Mouse (Mus musculus) erythroid progenitor cell, adult 5-6 weeks (primary cell): ENCODE results near the gene Prrg4. TPM values are rescaled to one million over a fixed set of nuclear protein-coding genes. Genes with fewer than 3 reads are reported as not detected.
"Not testable (repeated sequence)": the region's sequence is repeated elsewhere in the genome, so short reads cannot be mapped to it uniquely, and the experiment has no call there.

ENCODE experiments used
- ATAC-seq: replicated peaks from 2 replicates; pipeline ENCODE4 v1.8.0; 2016; ENCODE audit warnings: moderate number of reproducible peaks, mild to moderate bottlenecking, moderate TSS enrichment, inconsistent platforms; ENCODE audit not compliant: poor library complexity, low FRiP score, severe bottlenecking
- total RNA-seq, 2 experiments: library from RNA; stranded (forward) in 1 of 2; stranded (reverse) in 1 of 2; fragments of 150-400 nt in 1 of 2; fragments of 186-747, 209-891 nt in 1 of 2; gene quantifications; 2 replicates each; pipeline versions ENCODE4 v1.2.3 to v1.2.4; 2015 to 2017; ENCODE audit warnings: low replicate concordance in 2 of 2

The Prrg4 gene
- total RNA-seq, 2 experiments from 2014 or later, result 0.08 TPM; not detected in 1

DNA sequence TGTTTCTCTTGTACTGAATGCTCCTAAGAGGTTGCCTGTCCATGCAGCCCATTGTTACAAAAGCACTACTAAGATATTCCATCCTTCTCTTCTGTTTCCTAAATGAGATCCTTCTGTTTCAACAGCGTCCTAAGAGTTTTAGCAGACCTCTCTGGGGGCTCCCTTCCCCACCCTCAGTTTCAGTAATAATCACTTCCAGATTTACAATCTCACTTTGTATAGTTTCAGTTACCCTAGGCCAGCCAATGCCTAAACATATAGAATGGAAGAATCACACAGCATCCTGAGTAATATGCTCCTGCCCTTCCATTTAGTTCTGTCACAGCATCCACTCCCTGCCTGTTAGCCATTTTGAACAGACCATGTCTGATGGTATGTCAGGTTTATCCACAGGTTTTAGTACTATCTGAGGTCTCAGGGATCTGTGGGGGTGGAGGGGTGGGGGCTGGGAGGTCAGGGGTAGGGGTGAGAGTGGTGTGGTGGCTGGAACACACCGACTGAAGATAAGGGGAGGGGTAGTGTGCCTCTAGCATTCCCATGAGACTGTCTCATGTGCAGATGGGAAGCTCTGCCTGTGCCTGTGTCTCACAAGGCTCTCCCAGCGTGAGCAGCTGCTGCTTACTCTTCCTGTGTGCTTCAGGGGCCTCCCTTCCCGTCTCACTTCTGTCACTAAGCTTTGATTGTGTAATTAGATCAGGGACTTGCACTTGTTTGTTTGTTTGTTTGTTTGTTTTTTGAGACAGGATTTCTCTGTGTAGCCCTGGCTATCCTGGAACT is 2.9 kb downstream of the Prrg4 start:
- ATAC-seq, result no peak

DNA sequence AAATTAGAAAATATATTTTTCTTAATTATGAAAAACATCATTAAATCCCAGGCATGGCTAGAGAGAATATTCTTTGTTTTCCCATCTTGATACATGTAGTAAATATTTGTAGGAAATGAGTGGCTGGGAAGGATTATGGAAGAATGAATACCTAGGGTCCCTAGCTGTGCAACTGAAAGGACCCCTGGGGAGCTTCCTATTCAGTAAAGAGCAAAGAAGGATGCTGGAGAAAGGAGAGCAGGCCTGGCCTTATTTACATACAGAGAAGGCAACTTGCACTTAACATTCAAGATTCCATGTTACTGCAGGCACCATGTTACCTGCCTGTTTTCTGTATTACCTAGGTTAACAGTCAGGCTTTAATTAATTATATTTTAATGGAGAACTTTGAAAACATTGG is 7.1 kb downstream of the Prrg4 start:
- no peak for ATAC-seq

DNA sequence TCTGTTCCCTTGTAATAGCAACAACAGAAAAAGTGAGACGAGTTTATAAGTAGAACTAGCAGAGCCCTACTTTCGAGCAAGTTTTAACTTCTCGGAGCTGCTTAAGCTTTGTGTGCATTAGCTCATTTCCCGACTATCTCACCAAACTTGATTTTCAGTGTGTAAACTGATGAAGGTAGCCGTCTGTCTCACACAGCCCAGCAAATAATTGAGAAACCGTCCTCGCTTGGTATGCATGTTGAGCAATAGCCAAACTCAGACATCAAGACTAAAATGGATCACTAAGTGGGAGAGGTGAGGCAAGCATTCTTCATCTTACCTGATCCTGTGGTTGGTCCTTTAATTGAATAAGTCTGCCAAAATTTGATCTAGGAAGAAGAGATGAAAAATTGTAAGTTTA is 7.9 kb downstream of the Prrg4 start:
- ATAC-seq, result no peak

DNA sequence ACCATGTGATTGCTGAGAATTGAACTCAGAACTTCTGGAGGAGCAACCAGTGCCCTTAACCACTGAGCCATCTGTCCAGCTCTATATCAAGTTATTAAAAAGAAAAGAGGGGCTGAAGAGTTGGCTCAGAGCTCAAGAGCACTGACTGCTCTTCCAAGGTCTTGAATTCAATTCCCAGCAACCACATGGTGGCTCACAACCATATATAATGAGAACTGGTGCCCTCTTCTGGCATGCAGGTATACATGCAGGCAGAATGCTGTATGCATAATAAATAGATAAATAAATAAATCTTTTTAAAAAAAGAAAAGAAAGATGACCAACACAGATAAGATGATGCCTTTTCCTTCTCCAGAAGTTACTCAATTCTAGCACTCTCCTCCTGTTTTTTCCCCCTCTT is 8.7 kb downstream of the Prrg4 start:
- ATAC-seq, result no peak

DNA sequence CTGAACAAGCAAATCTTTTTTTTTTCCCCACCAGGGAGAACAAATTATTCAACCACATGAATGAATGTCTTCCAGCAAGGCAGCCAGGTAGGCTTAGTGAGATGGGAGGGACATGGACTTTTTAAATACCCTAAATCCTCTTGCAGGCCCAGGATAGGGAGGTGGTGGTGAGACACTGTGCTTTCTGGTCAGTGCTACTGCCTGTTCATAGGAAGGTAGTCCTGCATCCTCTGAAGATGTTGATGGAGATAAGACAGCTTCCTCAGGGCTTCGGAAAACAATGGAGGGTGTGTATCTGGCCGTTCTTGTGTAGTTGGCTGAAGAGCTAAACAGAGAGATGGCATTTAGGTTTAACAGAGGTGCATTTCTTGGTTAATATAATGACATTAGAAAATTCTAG is 17.2 kb downstream of the Prrg4 start:
- no peak for ATAC-seq

DNA sequence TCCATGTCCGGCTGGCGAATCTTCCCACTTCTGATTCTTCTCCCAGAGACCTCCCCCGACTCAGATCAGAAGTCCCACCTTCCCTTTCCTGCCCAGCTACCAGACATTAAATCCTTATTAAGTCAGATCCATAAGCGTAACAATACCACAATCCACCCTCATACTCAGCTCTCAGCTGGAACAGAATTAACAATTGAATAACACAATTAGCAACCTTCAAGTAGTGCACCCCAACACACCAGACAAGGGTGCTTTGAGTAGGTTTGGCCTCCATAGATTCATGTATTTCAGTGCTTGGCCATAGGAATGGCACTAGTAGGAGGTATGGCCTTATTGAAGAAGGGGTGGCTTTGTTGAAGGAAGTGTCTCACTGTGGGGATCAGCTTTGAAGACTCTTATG is 23.5 kb downstream of the Prrg4 start:
- no peak for ATAC-seq

DNA sequence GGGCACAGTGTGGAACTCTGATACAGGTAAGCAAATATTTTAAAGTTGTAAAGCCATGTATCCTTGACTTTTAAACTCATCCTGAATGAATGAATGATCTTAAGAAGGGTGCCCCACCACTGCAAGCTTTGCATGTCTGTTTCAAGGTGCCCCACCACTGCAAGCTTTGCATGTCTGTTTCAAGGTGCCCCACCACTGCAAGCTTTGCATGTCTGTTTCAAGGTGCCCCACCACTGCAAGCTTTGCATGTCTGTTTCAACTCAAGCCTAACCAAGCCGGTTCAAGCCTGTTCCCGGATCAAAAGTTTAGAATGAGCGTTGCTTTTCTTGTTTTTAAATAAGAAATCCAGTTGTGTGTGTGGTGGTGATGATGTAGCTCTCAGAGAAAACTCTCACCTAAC is 30.9 kb downstream of the Prrg4 start:
- not testable (repeated sequence) for ATAC-seq

DNA sequence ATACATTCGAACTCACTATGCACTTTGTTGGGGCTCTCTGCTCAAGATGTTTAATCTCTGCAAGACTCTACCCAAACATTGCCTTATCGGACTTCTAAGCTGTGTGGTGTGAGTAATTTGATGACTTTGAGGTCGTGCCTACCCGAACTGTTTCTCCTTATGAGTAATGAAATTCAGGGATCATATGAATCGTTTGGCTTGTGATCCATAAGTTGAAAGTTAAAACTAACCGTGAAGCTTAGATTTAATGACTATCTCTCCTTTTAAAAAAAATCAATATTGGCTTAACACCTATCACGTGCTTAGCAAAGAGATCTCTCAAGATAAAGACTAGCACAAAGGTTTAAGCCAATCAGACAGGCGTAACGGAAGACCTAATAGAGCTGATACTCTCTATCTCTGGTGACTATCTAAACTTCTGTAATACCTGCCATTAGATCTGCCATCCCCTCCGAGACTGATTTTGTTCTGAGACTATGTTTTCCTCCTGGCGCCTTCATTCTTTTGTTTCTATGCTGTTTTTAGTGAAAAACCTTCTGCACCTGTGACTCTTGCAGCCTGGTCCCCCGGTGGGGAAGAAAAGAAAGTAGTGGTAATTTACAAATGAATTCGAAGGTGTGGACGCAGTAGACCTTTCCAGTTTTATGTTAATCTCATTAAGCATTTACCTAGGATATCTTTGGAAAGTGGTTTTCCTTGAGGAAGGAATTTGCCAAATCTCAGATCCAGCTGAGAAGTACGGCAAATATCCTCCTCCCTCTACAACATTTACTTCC is 31.9 kb downstream of the Prrg4 start:
- no peak for ATAC-seq

DNA sequence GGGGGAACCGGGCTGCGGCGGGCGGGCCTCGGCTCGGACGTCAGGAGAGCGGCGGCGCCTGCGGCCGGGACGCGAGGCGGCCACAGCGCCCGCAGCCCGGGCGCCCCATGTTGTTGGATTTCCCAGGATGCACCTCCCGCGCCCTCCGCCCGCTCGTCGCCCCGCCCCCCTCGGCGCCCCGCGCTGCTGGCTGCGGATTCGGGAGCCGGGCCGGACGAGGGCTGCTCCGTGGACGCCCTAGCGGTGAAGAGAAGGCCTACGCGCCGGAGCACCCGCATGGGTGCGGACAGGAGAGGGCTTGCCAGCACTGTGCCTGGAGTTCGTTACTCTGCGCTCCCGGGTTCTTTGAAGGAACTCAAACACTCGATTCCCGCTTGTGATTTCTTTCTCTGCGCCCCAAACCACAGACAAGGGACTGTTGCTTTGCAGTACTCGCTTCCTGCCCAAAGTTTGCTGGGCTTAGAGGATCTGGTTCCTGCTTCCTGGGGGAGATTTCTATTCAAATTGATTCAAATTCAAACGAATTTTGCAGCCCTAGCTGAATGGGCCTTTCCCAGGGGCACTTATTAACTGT is 32.7 kb downstream of the Prrg4 start:
- ATAC-seq, result peak; percentile 94

DNA sequence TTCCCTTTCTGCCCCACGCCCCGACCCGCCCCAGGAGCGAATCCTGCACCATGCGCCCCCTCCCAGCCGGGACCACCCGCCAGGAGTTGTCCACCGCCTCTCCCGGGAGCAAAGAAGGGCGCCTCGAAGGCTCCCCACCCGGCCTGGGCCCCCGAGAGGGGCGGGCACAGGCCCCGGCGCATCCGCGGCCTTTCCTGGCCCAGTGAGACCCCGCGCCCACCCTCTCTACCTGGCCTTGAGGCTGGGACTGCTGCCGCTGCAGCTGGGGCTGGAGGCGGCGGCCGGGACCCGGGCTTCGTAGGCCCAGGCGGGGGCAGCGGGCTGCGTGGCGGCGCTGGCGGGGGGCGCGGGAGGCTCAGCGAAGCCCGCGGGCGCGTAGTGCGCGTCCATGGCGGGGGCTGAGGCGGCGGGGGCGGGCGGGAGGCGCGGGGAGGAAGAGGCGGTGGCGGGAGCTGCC is 33.3 kb downstream of the Prrg4 start, which contains the start of gene Qser1:
Qser1 (minus strand) TSS at position 390 of the 457 bp plus-strand sequence.
- ATAC-seq, result no peak

DNA sequence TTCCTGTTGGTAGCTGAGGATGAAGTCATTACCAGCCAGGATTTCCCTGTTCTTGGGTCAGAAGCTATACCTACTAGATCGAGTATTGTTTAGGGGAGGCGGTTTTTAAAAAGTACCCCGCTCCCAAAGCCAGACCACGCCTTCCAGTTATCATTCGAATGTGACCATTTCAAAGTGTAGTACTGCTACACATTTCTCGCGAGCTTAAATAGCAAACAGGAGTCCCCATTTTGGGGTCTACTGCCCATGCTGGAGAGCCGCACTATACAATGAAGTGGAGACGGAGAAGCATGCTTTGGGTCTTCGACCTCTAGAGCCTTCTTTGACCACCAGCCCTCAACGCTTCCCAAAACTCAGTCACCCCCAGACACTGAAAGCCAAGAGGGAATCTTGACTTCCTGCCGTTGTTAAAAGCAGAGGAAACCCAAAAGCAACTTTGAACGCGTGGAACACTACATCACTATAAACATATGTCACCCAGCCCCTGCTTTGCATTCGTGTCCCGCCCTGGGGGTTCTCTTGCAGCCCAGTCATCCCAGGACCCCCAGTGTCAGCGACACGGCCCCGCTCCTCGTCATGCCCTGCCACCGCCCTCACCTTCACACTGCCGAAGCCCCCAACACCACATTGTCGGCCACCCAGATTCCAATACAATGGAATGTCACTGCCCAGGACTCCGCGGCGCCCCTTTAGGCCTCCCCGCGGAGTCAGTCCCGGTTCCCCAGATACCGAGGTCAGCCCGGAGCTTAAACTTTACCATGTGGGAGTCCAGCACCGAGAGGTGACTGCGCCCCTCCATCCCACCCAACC is 33.9 kb downstream of the Prrg4 start:
- no peak for ATAC-seq

DNA sequence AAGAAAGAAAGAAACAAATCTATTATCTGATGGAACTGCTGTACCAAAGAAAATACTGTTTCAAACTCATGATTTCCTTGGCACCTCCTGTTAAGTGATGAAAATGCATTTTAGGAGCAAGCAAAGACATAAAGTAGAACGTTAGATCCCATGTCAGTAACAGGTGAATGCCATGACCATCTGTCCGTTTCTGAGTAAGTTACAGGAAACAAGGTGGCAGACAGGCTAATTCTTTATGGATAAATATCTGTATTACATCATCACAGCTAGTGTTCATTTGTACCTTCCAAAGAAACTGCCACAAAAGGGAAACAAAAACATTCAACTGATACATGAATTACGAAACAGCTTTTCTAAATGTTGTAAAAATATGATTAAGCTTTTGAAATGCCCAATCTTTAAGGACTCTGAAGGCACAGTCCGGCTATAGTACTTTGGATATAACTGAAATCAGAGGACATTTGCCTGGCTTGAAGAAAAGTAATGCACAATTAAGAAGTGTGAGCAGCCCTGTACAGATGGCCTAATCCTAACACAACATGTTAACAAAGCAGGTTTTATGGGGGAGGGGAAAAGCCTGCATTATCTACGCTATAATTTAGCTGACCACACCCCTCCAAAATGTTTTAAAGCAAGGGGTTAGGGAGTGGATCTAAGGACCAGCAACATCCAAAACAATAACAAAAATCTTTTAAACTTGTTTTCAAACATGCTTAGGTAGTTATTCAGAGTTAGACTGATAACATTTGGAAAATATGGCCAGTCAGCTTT is 35.3 kb downstream of the Prrg4 start:
- no peak for ATAC-seq

DNA sequence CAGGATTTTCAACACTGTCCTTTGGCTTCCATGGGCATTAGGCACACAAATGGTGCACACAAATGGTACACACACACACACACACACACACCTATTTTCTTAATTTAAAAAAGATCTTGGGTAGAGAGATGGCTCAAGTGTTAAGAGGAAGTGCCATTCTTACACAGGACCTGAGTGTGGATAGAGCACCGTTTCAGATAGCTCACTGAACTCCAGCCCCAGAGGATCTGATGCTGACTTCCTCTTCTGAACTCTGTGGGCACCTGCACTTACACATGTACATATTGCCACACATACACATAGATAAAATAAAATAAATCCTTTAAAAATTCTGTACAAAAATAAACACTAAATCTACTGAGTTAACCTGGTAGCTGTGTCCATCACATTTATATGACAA is 44.2 kb downstream of the Prrg4 start:
- no peak for ATAC-seq

Other genes with a start within 250 kb of the Prrg4 start
- 3.6 TPM in 1 of 2 replicates, not detected in the other for gene Tcp11l1, start 137.7 kb downstream of the Prrg4 start, total RNA-seq (2015; ENCODE audit: low replicate concordance)
- gene Tcp11l1, start 137.7 kb downstream of the Prrg4 start, total RNA-seq (2017; ENCODE audit: low replicate concordance), result not detected in 2 replicates
- not detected in 2 replicates for gene Pin1rt1, start 133.5 kb downstream of the Prrg4 start, total RNA-seq (2015; ENCODE audit: low replicate concordance)
- gene Pin1rt1, start 133.5 kb downstream of the Prrg4 start, total RNA-seq (2017; ENCODE audit: low replicate concordance), result not detected in 2 replicates
- gene Depdc7, start 107.0 kb downstream of the Prrg4 start, total RNA-seq (2015; ENCODE audit: low replicate concordance), result not detected in 2 replicates
- 0.98 TPM in 1 of 2 replicates, not detected in the other for gene Depdc7, start 107.0 kb downstream of the Prrg4 start, total RNA-seq (2017; ENCODE audit: low replicate concordance)
- 5.4 and 6.1 TPM in 2 replicates for gene Qser1, start 33.1 kb downstream of the Prrg4 start, total RNA-seq (2015; ENCODE audit: low replicate concordance)
- gene Qser1, start 33.1 kb downstream of the Prrg4 start, total RNA-seq (2017; ENCODE audit: low replicate concordance), result 0.61 and 0.77 TPM in 2 replicates
- 21.0 TPM in 1 of 2 replicates, not detected in the other for gene Ccdc73, start 17.9 kb upstream of the Prrg4 start, total RNA-seq (2015; ENCODE audit: low replicate concordance)
- 1.3 and 10.3 TPM in 2 replicates for gene Ccdc73, start 17.9 kb upstream of the Prrg4 start, total RNA-seq (2017; ENCODE audit: low replicate concordance)
- gene Eif3m, start 167.2 kb upstream of the Prrg4 start, total RNA-seq (2015; ENCODE audit: low replicate concordance), result 169 and 219 TPM in 2 replicates
- 72.2 and 116 TPM in 2 replicates for gene Eif3m, start 167.2 kb upstream of the Prrg4 start, total RNA-seq (2017; ENCODE audit: low replicate concordance)
- not detected in 2 replicates for gene Gm11060, start 242.1 kb upstream of the Prrg4 start, total RNA-seq (2015; ENCODE audit: low replicate concordance)
- not detected in 2 replicates for gene Gm11060, start 242.1 kb upstream of the Prrg4 start, total RNA-seq (2017; ENCODE audit: low replicate concordance)